Mouse (Mus musculus): ENCODE measurements at regions not wholly inside any gene's neighbourhood (a gene's known extent, or its start where the extent isn't known, plus 50 kb on each side); places are given as distances from the start of the nearest gene placed in this dataset.

DNA sequence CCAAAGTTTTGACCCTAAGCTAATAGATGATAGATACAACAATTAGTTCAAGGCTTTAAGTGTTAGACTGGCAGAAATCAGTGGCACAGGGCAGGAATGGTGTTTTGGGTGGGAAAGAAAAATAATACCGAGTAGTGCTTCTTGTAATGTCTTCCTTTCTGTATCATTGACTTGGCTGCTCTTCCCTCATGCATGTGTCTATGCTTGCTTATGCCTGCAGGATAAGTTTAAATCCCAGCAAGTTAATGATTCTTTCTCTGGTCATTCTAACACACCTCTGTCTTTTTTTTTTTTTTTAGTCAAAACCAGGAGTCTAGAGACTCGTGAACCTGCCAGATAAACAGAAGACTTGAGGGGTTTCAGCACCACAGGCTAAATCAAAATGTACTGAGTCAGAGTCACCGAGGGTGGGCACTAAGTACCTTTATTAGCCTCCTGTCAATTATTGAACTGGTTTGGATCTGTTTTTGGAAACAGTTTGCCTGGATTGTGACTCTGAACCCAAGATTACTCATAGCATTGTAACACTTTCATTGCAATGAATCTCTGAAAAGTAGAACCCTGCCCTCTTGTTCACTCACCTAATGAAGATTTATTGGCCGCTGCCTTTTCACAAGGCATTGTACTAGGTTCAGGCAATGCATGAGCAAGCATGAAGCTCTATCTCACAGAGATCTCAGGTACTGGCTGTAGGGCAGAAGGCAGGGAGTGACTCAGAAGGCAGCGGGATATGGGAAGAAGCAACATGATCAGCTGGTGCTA is 374.8 kb upstream of the A1bg start:
- DNase-seq (ENCODE audit: low read depth, low spot score), result no peak

GRCm38 (mm10) chr15:61294616-61295015 is 371.8 kb upstream of the A1bg start:
- DNase-seq (ENCODE audit: low read depth, low spot score), result no peak

DNA sequence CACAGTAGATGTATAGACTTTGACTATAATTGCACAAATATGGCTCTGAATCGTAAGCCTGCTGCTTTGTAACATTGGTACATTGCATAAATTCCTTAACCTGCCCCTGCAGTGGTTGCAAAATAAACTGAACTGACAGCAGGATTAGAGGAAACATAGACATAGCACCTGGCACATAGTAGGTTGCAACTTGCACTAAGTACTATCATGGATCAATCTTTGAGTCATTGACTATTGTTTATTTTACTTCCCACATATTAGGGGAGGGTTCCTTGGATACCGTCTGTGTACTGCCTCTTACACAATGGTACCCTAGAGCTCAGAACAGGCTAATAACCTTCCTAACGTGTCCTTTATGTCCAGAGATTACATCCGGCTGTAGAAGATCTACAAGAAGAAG is 371.3 kb upstream of the A1bg start:
- no peak for DNase-seq (ENCODE audit: low read depth, low spot score)

- no peak for DNase-seq (ENCODE audit: low read depth, low spot score)
Measured at GRCm38 (mm10) chr15:61268766-61269165, 346.0 kb upstream of the A1bg start.

DNA sequence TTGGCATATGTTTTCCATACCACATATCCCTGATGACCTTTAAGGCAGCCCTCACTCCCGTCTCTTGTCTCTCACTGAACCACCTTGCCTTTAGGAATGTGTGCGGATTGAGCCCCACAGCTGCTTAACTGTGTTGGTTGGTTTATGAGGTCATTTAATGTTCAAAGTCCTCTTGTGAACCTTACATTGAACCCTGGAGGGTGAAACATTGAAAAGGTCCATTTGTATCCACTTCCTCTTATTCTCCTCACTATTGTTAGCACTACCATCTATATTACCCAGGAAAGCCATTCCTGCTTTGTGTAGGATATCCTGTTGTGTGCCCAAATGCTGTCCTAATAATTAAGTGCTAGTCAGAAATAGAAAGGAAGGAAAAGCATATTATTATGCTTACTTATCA is 336.2 kb upstream of the A1bg start:
- DNase-seq (ENCODE audit: low read depth, low spot score), result no peak

- DNase-seq (ENCODE audit: low read depth, low spot score), result no peak
Measured at GRCm38 (mm10) chr15:61244511-61244910, 321.7 kb upstream of the A1bg start.

- no peak for DNase-seq (ENCODE audit: low read depth, low spot score)
Measured at GRCm38 (mm10) chr15:61242161-61242681, 319.4 kb upstream of the A1bg start.

GRCm38 (mm10) chr15:61241741-61242140 is 318.9 kb upstream of the A1bg start:
- DNase-seq (ENCODE audit: low read depth, low spot score), result no peak

- DNase-seq (ENCODE audit: low read depth, low spot score), result no peak
Measured at GRCm38 (mm10) chr15:61240344-61240743, 317.5 kb upstream of the A1bg start.

DNA sequence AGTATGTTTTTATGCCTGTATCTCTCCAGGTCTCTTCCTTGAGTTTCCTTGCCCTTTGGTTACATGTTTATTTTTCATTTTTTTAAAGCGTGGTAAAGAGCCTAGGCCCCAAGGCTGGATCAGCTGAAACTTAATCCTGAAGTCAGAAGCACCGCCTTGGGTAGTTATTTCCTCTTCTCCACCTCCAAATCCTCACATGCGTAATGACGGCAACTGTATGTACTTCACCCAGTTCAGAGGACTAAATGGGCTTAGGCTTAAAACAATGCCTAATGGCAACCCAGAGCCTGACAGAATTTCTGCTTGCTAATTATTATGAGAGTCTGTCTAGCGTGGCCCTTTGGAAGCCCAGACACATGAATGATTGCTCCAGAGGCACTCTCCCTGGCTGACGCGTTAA is 316.6 kb upstream of the A1bg start:
- no peak for DNase-seq (ENCODE audit: low read depth, low spot score)

DNA sequence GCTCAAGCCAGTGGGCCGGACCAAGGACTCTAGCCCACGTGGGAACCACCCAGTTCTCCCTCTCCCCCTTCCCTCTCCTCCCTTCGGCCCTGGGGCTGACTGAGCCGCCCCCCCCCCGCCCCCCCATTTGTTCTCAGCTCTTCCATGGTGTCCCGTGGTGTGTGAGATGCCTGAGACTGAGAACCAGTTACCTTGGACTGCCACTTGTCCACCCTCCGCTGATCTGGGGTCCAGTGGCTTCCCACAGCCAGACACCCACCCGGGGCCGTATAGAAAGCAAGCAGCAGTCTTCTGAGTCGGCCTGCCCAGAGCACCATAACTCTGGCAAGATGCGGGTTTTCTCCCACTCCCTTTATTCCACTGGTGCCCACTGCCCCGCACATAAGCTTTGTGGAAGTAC is 316.2 kb upstream of the A1bg start:
- DNase-seq (ENCODE audit: low read depth, low spot score), result no peak

GRCm38 (mm10) chr15:61229579-61229978 is 306.8 kb upstream of the A1bg start:
- no peak for DNase-seq (ENCODE audit: low read depth, low spot score)

DNA sequence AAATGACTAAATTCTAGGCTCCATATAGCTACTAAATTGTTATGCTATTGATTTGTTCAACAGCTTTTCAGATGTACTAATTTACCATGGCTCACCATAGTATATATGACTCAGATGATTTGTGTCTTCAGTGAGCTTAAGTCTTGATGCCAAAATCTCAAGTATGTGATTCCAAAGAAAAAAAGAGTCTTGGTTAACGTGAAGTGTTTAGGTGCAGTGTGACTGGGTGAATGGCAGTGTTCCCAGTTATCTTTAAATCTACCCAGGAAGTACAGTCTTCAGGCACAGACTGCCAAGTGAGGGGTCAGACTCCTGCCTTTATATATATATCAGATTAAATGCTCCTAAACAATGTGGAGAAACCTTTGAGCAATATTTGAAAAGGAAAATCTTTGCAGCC is 300.1 kb upstream of the A1bg start:
- DNase-seq (ENCODE audit: low read depth, low spot score), result no peak

- no peak for DNase-seq (ENCODE audit: low read depth, low spot score)
Measured at GRCm38 (mm10) chr15:61210161-61210560, 287.3 kb upstream of the A1bg start.

- no peak for DNase-seq (ENCODE audit: low read depth, low spot score)
Measured at GRCm38 (mm10) chr15:61189981-61190380, 267.2 kb upstream of the A1bg start.

- DNase-seq (ENCODE audit: low read depth, low spot score), result no peak
Measured at GRCm38 (mm10) chr15:61189481-61189880, 266.7 kb upstream of the A1bg start.

- no peak for DNase-seq (ENCODE audit: low read depth, low spot score)
Measured at GRCm38 (mm10) chr15:61184597-61184963, 261.8 kb upstream of the A1bg start.

DNA sequence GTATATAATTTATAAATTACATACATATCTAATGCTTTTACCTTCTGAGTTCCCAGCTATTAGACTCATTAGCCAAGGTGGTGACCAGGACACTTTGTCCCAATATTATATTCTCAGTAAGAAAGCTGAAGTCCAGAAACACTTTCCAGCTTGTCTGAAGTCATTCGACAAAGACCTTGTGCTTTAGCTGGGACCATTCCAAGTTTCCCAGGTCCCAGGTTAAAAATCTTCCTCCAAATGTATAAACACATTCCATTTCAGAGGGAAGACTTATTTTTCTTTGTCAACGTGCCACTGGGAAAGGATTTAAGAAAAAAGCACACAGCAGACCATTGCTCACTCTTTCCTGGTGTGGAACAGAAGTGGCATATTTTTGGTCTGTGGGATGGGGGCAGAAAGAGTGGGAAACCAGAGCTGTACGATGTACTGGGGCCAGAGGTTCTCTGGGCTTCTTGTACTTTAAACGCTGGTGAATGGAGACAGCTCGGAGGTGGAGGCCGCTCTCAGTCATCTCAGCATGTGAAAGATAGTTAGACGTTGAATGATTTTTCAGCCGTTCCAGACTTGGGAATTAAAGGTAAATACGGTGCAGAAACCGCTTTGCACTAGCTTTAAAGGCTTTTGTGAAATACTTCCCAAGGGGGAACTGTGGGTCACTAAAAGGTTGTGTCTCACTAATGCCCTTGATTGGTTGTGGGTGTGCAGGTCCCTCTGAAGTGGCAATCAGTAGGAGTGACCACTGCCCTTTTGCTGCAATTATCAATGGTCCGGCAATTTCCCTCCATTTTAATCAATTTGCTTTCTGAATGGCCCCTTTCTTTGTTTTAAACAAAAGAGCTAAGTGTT is 261.2 kb upstream of the A1bg start:
- DNase-seq (ENCODE audit: low read depth, low spot score), result no peak

GRCm38 (mm10) chr15:61183291-61183690 is 260.5 kb upstream of the A1bg start:
- no peak for DNase-seq (ENCODE audit: low read depth, low spot score)

- no peak for DNase-seq (ENCODE audit: low read depth, low spot score)
Measured at GRCm38 (mm10) chr15:61168842-61169416, 246.1 kb upstream of the A1bg start.

GRCm38 (mm10) chr15:61165050-61165449 is 242.2 kb upstream of the A1bg start:
- DNase-seq (ENCODE audit: low read depth, low spot score), result no peak

GRCm38 (mm10) chr15:61161397-61161796 is 238.6 kb upstream of the A1bg start:
- DNase-seq (ENCODE audit: low read depth, low spot score), result no peak

Measured in WW6 (cell line).